Mouse (Mus musculus) lung, postnatal 0 days (tissue): ENCODE data around the gene 9930111J21Rik2.

Experiments
- CTCF ChIP-seq: IDR thresholded peaks from 2 replicates; pipeline ENCODE4 v1.5.1; 2016; ENCODE audit warnings: antibody characterized with exemption, mild to moderate bottlenecking
- EP300 ChIP-seq: IDR thresholded peaks from 2 replicates; pipeline ENCODE4 v1.6.1; 2016; ENCODE audit warnings: antibody characterized with exemption, mild to moderate bottlenecking, control low read depth

DNA sequence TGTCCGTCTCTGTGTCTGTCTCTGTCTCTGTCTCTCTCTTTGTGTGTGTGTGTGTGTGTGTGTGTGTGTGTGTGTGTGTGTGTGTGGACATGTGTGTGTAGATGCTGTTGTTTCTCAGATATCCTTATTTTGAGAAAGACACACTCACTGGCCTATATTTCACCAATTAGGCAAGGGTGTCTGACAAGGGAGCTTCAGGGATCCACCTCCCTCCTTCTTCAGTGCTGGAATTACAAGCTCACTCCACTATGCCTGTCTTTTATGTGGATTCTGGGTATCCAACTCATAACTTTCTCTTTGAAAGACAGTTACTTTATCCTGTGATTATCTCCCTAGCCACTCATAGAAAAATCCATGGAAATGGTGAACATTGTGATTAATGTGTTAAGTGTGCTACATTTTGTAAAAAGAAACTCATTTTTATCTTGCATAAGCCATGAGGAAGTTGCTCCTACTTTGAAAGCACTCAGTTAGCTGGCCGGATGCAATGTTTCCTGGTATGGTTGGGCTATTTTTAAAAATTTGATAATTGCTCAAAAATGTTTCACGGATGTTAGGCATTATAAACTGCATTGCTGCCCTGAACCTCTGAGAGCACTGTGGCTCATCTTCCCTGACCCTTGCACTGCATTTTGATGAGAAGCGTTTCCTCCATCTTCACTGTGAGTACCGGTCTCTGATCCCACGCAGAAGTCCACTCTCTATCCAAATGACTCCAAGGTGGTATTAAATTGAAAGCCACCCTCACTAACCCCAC is 25.1 kb upstream of the 9930111J21Rik2 start, which contains the start of gene Ifi47:
- TF ChIP-seq CTCF (0 out of 2 replicates have a peak, but pooled peaks have one; percentile 14), EP300 (peak; percentile 41; the same call in 1 of the 2 replicates)
